Mouse (Mus musculus) bone marrow macrophage, adult 2 months (primary cell): ENCODE data around the gene Cdpf1.

ENCODE experiments used
- CTCF ChIP-seq: IDR thresholded peaks from 2 replicates; pipeline ENCODE4 v1.5.1; 2012; ENCODE audit warnings: low read depth, mild to moderate bottlenecking, low read length, moderate library complexity
- POLR2A ChIP-seq: IDR thresholded peaks from 2 replicates; pipeline ENCODE4 v1.6.1; 2012; ENCODE audit warnings: mild to moderate bottlenecking, low read depth, low read length, borderline replicate concordance

DNA sequence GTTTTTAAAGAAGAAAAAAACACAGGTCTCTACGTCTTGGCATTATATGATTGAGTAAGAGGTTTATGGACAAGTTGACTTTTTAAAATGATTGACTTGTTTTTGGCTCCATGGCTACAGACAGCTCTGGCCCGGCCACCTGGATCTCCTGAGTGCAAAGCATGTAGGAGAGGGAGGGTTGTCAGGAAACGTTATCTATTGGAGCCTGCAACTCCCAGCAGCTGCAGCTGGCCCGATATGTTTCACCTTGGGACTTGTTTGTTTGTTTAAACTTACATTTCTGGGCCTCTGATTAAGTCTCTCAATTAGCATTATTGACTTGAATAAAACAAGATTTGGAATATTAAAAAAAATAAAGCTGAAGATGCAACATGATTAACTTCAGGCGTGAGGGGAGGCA is 15.2 kb upstream of the Cdpf1 start:
- TF ChIP-seq POLR2A (no peak), CTCF (no peak)
